Mouse (Mus musculus) Patski (cell line): Measurements from ENCODE around the gene Asic1. TPM values are rescaled to one million over a fixed set of nuclear protein-coding genes. Genes with fewer than 3 reads are reported as not detected.

ENCODE experiments used
- ATAC-seq: fragments of 100-300 bp; one replicate; pipeline ENCODE4 v1.8.0; 2021
- CTCF ChIA-PET: fragments of 350-600 bp; sonication (Branson Sonifier 250); formaldehyde crosslinking; loops from one replicate; lab custom pipeline; 2022; ENCODE audit warnings: inconsistent platforms; lab: Charles Lee
- POLR2A ChIA-PET: fragments of 350-600 bp; sonication (Branson Sonifier 250); formaldehyde crosslinking; loops from one replicate; lab custom pipeline; 2022; ENCODE audit warnings: antibody characterized with exemption, inconsistent platforms; lab: Charles Lee
- DNase-seq: peaks from one replicate; pipeline ENCODE4 v3.0.0-alpha.2; 2011; ENCODE audit warnings: low read depth, low spot score
- H3K27me3 ChIP-seq: fragments of 371-371 bp; one replicate; pipeline ENCODE4 v1.5.1; 2021
- CTCF ChIP-seq: fragments of 100-300 bp; IDR thresholded peaks from one replicate; pipeline ENCODE4 v1.5.1; 2021
- in situ Hi-C: fragments of 300-500 bp; cut with MboI; formaldehyde crosslinking; loops from 3 replicates; pipeline ENCODE4 v1.11.1; 2018; ENCODE audit warnings: low pct_unique_long_range_greater_than_20kb, mixed read lengths
- polyA plus RNA-seq: library from polyadenylated mRNA; unstranded; gene quantifications from one replicate; pipeline ENCODE4 v1.2.3, GENCODE M21; 2021

Gene Asic1
- polyA plus RNA-seq, 1 experiment from 2014 or later: 7.6 TPM

DNA sequence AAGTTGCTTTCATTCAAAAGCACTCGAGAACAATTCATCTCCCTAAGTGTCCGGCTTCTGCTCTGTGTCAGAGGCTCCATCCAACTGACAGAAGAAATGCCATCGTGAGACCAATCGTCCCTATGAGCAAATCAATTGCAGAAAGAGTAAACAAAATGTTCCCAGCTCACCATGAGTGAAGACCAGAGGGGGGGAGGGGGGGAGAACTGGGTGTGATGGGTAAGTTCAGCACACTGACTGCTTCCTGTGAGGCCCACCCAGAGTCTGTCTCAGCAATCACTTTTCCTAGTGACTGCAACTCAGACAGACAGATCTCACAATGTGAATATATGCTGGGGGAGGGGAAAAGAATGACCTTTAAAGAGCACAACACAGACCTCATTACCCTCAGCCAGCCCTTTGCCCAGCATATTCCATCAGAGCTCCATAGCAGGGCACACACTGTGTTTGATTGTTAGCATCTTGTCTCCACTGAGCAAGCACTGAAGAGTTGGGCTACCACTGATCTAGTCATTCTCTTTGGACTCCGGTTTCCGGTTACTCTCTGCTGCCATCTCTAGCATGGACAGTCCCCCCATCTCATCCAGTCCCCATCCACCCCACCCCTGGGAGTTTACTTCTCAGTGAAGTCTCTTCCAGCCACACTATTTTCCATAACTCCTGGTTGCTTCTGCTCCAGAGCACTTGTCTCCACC lies 21.0 kb upstream of the Asic1 start:
- ATAC-seq (no peak), DNase-seq (no peak)
- in situ Hi-C loops: no loop called here
- ChIA-PET CTCF (interaction anchor here (1.1 to 1.9 kb wide), 2 partner anchors 17 to 233 kb away, joined by 4 to 6 read pairs; no protein-coding TSS in a partner anchor), POLR2A (interaction anchor here (1.0 kb wide), 1 partner anchor 17 kb away, joined by 5 read pairs; no protein-coding TSS in a partner anchor)
- no peak for TF ChIP-seq CTCF
- no peaks in the 10 kb centered on the region for H3K27me3 ChIP-seq

- ATAC-seq (no peak), DNase-seq (no peak)
- in situ Hi-C loops: no loop called here
- ChIA-PET CTCF (interaction anchor here (1.1 to 2.7 kb wide), 4 partner anchors 16 to 234 kb away, joined by 3 to 7 read pairs (median 5); no protein-coding TSS in a partner anchor), POLR2A (interaction anchor here (0.9 to 1.1 kb wide), 2 partner anchors 14 to 19 kb away, joined by 3 read pairs; no protein-coding TSS in a partner anchor)
- TF ChIP-seq CTCF: no peak
- H3K27me3 ChIP-seq: no peaks in the 10 kb centered on the region
Observed at GRCm38 (mm10) chr15:99650304-99650703, 19.9 kb upstream of the Asic1 start.

- ChIA-PET POLR2A (no interaction called here), CTCF (interaction anchor here (0.6 to 2.7 kb wide), 4 partner anchors 19 to 55 kb away, joined by 3 to 7 read pairs (median 6); no protein-coding TSS in a partner anchor)
- DNase-seq (peak; percentile 71), ATAC-seq (peak; percentile 77)
- in situ Hi-C loops: no loop called here
- no peaks in the 10 kb centered on the region for H3K27me3 ChIP-seq
- no peak for TF ChIP-seq CTCF
Observed at GRCm38 (mm10) chr15:99651163-99651872, 18.9 kb upstream of the Asic1 start, which contains the start of gene Racgap1. Gene Racgap1, minus strand, starts transcription at chr15:99651656.

- ChIA-PET CTCF (interaction anchor here (0.6 to 2.7 kb wide), 3 partner anchors 19 to 56 kb away, joined by 3 to 7 read pairs (median 5); no protein-coding TSS in a partner anchor), POLR2A (interaction anchor here (0.6 kb wide), 1 partner anchor 358 kb away, joined by 3 read pairs; no protein-coding TSS in a partner anchor)
- DNase-seq (no peak), ATAC-seq (no peak)
- in situ Hi-C loops: no loop called here
- no peaks in the 10 kb centered on the region for H3K27me3 ChIP-seq
- no peak for TF ChIP-seq CTCF
Observed at GRCm38 (mm10) chr15:99651984-99652872, 17.9 kb upstream of the Asic1 start.

- in situ Hi-C loops: no loop called here
- ChIA-PET CTCF (interaction anchor here (2.7 kb wide), 1 partner anchor 57 kb away, joined by 7 read pairs; no protein-coding TSS in a partner anchor), POLR2A (no interaction called here)
- H3K27me3 ChIP-seq: no peaks in the 10 kb centered on the region
- TF ChIP-seq CTCF: no peak
- no peak for DNase-seq
- ATAC-seq: no peak
Observed at GRCm38 (mm10) chr15:99653291-99653690, 16.9 kb upstream of the Asic1 start.

DNA sequence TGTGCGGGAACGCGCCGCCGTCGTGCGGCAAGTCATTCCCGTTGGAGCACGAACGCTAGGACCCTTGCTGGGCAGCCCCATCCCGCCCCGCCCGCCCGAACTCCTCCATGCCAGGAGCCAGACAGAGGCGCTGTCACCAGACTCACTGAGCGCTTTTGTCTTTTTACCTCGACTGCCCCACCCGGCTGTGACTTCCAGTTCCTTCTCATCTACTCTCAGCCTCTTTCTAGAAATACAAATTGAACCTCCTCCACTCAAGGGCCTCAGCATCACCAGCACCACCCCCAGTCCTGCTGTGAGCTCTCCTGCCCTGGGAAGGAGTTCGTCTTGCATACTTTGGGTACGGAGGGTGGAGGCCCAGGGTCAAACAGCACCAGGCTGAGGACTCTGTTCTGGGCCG lies 16.3 kb upstream of the Asic1 start:
- no peaks in the 10 kb centered on the region for H3K27me3 ChIP-seq
- in situ Hi-C loops: no loop called here
- POLR2A ChIA-PET: no interaction called here
- DNase-seq (no peak), ATAC-seq (no peak)
- TF ChIP-seq CTCF: no peak
- CTCF ChIA-PET: no interaction called here

DNA sequence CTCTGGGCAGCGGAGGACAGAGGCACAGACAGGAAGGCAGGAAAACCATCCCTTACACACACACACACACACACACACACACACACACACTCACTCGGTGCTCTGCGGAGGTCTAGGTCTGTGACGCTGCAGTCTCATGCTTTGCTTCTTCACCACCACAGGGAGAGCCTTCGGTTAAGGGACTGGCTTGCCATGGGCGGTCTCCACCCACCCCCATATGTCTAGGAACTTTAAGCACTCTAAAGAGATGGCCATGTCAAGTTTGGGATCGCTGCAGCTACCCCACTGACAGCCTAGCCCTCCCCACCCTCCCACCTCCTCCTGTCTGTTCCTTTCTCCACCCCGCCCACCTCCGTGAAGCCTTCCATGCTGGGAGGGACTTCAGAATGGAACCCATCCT lies 14.2 kb upstream of the Asic1 start:
- no peak for ATAC-seq

DNA sequence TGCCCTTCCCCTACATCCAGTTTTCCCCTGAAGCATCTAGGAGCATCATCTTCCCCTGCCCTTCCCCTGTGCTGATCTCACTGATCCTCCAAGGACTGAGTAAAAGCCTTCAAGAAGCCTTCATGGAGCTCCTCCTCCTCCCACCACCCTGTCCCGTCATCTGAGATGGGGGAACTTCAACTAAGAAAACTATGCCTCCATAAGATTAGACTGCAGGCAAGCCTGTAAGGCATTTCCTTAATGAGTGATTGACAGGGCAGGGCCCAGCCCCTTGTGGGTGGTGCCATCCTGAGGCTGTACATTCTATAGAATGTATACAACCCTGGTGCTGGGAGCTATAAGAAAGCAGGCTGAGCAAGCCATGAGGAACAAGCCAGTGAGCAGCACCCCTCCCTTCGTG lies 11.7 kb upstream of the Asic1 start:
- no peaks in the 10 kb centered on the region for H3K27me3 ChIP-seq
- CTCF ChIA-PET: no interaction called here
- POLR2A ChIA-PET: no interaction called here
- no peak for TF ChIP-seq CTCF
- no peak for ATAC-seq
- in situ Hi-C loops: no loop called here
- DNase-seq: no peak

More for the DNA sequence above, 14.2 kb upstream of the Asic1 start:
- TF ChIP-seq CTCF: no peak
- POLR2A ChIA-PET: no interaction called here
- CTCF ChIA-PET: interaction anchor here (1.5 kb wide), 1 partner anchor 12 kb away, joined by 3 read pairs; no protein-coding TSS in a partner anchor
- no peaks in the 10 kb centered on the region for H3K27me3 ChIP-seq
- in situ Hi-C loops: no loop called here
- DNase-seq: no peak

GRCm38 (mm10) chr15:99661121-99661830 lies 8.9 kb upstream of the Asic1 start:
- POLR2A ChIA-PET: no interaction called here
- ATAC-seq (no peak), DNase-seq (no peak)
- H3K27me3 ChIP-seq: no peaks in the 10 kb centered on the region
- CTCF ChIA-PET: interaction anchor here (1.5 kb wide), 1 partner anchor 43 kb away, joined by 3 read pairs; no protein-coding TSS in a partner anchor
- in situ Hi-C loops: no loop called here
- TF ChIP-seq CTCF: no peak
